Mouse (Mus musculus) cerebellum, adult 9-11 months (tissue): ENCODE results near the gene Rab43.

Experiments
- DNase-seq: peaks from one replicate; pipeline ENCODE4 v3.0.0; 2022

The Rab43 gene

GRCm38 (mm10) chr6:87746849-87747248 lies 65.1 kb downstream of the Rab43 start:
- DNase-seq: no peak

GRCm38 (mm10) chr6:87746059-87746458 lies 65.9 kb downstream of the Rab43 start:
- DNase-seq: no peak

GRCm38 (mm10) chr6:87745301-87745700 lies 66.7 kb downstream of the Rab43 start:
- no peak for DNase-seq

- no peak for DNase-seq
Observed at GRCm38 (mm10) chr6:87744632-87745031, 67.3 kb downstream of the Rab43 start.

- no peak for DNase-seq
Observed at GRCm38 (mm10) chr6:87743281-87743680, 68.7 kb downstream of the Rab43 start.

- DNase-seq: no peak
Observed at GRCm38 (mm10) chr6:87742804-87743203, 69.2 kb downstream of the Rab43 start.

- DNase-seq: no peak
Observed at GRCm38 (mm10) chr6:87741978-87742377, 70.0 kb downstream of the Rab43 start.

GRCm38 (mm10) chr6:87740496-87740895 lies 71.5 kb downstream of the Rab43 start:
- no peak for DNase-seq

GRCm38 (mm10) chr6:87739898-87740297 lies 72.1 kb downstream of the Rab43 start:
- DNase-seq: no peak
